Mouse (Mus musculus) gastrocnemius, postnatal 36 days (tissue): ENCODE measurements around the gene Olfr1208. TPM values are rescaled to one million over a fixed set of nuclear protein-coding genes. Genes with fewer than 3 reads are reported as not detected.

Experiments
- DNase-seq, 2 experiments: peaks; one replicate each; pipeline ENCODE4 v3.0.0; 2022
- intact Hi-C: fragments of 180-260 bp; cut with DNase I; formaldehyde crosslinking; loops from one replicate; pipeline ENCODE4 v1.15.1; 2025
- long read RNA-seq, 2 experiments: library from polyadenylated mRNA; stranded (forward); transcript quantifications; one replicate each; pipeline ENCODE4 v2.0.0; 2021
- total RNA-seq, 2 experiments: library from RNA; stranded (reverse); gene quantifications; 2 replicates each; pipeline ENCODE4 v1.2.3; 2021

Gene Olfr1208
- not detected for total RNA-seq
- long read RNA-seq, experiment 1: 0 reads
- long read RNA-seq, experiment 2: 0 reads

DNA sequence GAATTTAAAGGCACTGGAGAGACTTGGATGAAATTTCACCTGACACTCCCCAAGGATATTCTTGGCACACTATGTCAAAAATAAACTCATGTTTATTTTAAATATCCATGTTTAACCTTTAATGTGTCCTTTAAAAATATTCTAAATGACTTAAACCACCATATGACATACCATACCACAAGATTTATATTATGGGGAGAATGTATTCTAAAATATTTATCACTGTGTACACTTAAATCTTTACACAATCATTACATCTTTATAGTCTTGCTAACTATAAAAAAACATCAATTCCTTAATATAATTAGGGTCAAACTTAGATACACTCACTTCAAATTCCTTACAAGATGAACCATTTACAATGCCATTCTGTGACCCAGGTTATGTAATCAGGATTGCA, at the start of gene Olfr1208:
Gene Olfr1208 (minus strand): TSS at position 101 of the 400 bp plus-strand sequence.
- intact Hi-C loops: no loop called here
- no peak for DNase-seq

DNA sequence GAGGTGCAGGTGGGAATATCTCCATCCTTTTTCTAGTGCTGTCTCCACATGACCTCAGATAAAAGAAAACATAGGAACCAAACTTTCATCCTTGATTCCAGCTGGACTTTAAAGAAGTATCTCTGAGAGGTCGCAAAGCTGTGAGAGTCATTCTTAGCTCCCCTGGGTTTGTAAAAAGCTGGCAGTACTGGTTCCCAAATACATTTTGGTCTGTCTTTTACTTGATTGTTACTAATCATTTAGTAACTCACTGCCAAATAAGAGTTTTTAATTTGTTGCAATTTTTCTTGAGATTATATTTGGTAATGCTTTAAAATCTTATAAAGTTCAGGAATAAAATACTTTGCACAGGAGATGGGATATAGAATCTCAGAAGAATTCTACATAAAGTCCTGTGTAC, 35.9 kb upstream of the Olfr1208 start, which contains the start of gene Olfr1211:
Gene Olfr1211 (minus strand): TSS at position 101 of the 400 bp plus-strand sequence.
- no peak for DNase-seq
- intact Hi-C loops: no loop called here

DNA sequence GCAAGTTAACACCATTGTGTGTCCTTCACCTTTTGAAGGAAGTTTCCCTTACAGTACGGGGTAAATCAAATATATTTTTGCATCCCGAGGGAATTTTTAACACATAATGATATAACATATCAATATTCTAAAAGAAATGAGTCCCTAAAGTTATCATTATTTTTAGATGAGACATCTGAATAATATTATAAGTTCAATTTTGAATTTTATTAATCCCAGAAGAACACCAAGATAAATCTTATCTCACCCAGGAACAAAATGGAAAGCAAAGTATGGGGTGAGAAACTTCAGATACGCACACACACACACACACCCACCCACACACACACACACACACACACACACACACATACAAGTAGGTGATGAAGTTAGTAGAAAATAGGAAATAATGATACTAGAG, 12.9 kb upstream of the Olfr1208 start, which contains the start of gene Olfr1209:
Gene Olfr1209 (minus strand): TSS at position 101 of the 400 bp plus-strand sequence.
- intact Hi-C loops: no loop called here
- no peak for DNase-seq

DNA sequence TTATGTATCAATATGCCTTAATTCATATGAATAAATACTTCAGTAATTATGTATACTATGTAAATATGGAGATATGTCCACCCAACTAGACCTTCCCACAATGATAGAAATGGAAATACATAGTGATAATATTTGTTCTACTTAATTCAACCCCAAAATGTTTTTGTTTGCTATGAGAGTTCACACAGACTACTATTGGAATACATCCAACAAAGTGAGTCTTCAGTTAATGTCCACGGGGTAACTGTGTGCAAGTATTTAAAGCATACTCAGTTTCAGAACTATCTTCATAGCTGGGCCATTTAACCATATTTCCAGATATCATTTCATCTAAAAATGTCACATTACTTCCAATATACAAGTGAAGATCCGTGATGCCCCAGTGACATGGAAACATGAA, 39.2 kb downstream of the Olfr1208 start, which contains the start of gene Olfr1206:
Gene Olfr1206 (plus strand): TSS at position 301 of the 400 bp plus-strand sequence.
- no peak for DNase-seq
- intact Hi-C loops: no loop called here

DNA sequence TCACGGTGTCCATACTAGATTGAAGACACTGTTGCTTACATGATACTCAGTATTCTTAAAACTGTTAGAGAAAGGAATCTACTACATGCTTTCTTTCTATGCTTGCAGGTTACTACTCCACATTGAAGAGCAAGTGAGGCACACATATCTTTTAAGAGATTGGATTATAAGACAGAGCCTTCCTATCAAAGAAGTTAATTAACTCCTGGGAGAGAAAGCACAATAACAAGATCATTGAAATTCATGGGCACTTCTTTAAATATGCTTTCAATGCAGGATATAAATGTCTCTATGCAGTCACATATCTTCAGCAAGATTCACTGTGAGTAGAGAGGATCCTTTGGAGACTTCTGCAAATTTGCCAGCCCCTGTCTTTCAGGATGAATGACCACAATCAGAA, 53.1 kb downstream of the Olfr1208 start, which contains the start of gene Olfr1204:
Gene Olfr1204 (plus strand): TSS at position 301 of the 400 bp plus-strand sequence.
- intact Hi-C loops: no loop called here
- no peak for DNase-seq

Other genes starting within 250 kb of the Olfr1208 start
- gene Olfr1193, start 226.7 kb downstream of the Olfr1208 start, total RNA-seq: not detected
- not detected for gene Olfr1195, start 213.1 kb downstream of the Olfr1208 start, total RNA-seq
- not detected for gene Olfr1196, start 197.7 kb downstream of the Olfr1208 start, total RNA-seq
- not detected for gene Olfr1197, start 169.9 kb downstream of the Olfr1208 start, total RNA-seq
- gene Olfr1198, start 150.9 kb downstream of the Olfr1208 start, total RNA-seq: not detected
- not detected for gene Olfr1199, start 141.8 kb downstream of the Olfr1208 start, total RNA-seq
- gene Olfr1200, start 131.8 kb downstream of the Olfr1208 start, total RNA-seq: not detected
- gene Olfr1201, start 109.3 kb downstream of the Olfr1208 start, total RNA-seq: not detected
- not detected for gene Olfr1202, start 87.8 kb downstream of the Olfr1208 start, total RNA-seq
- gene Olfr1205, start 72.6 kb downstream of the Olfr1208 start, total RNA-seq: not detected
- gene Olfr1204, start 53.0 kb downstream of the Olfr1208 start, total RNA-seq: not detected
- not detected for gene Olfr1206, start 39.1 kb downstream of the Olfr1208 start, total RNA-seq
- gene Olfr1209, start 12.8 kb upstream of the Olfr1208 start, total RNA-seq: not detected
- not detected for gene Olfr1211, start 35.8 kb upstream of the Olfr1208 start, total RNA-seq
- gene Olfr1212, start 51.7 kb upstream of the Olfr1208 start, total RNA-seq: not detected
- not detected for gene Gm13762, start 78.0 kb upstream of the Olfr1208 start, total RNA-seq
- gene Olfr1214, start 90.3 kb upstream of the Olfr1208 start, total RNA-seq: not detected
- not detected for gene Olfr1215, start 104.7 kb upstream of the Olfr1208 start, total RNA-seq
- not detected for gene Olfr1216, start 116.0 kb upstream of the Olfr1208 start, total RNA-seq
- not detected for gene Olfr1217, start 129.8 kb upstream of the Olfr1208 start, total RNA-seq
- gene Olfr1218, start 158.9 kb upstream of the Olfr1208 start, total RNA-seq: not detected
- not detected for gene Olfr1219, start 181.2 kb upstream of the Olfr1208 start, total RNA-seq
- gene Olfr1220, start 204.5 kb upstream of the Olfr1208 start, total RNA-seq: not detected
- not detected for gene Olfr1221, start 215.0 kb upstream of the Olfr1208 start, total RNA-seq
- not detected for gene Olfr1222, start 230.7 kb upstream of the Olfr1208 start, total RNA-seq
- not detected for gene Olfr1223, start 249.2 kb upstream of the Olfr1208 start, total RNA-seq